Mouse (Mus musculus): Measurements from ENCODE around the gene Ccnd2. TPM values are rescaled to one million over a fixed set of nuclear protein-coding genes. Genes with fewer than 3 reads are reported as not detected.
A peak's percentile ranks its signal among the peaks of the same experiment; 100 is the strongest.

The Ccnd2 gene
- polyA plus RNA-seq, 1 experiment from 2014 or later = 684 TPM

DNA sequence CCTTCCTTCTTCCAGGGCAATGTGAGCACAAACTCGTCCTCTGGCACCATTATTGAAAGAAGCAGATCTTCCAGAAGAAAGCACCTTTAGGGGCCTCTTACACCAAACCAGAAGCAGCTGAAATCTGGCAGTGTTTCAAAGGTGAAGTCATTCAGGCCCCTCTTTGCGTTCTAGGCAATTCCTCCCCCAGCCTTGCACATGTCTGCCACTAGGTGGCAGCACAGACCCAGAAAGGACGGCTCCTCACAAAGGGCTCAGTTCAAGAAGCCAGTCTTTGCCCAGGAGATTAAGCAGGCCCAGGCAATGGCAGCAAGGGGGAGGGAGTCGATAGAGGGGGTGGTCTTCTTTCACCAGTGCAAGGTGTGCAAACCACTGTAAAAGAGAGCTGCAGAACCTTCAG is 4.3 kb downstream of the Ccnd2 start:
- peaks cover 10% of the 10 kb centered on the region for H3K4me1 ChIP-seq (ENCODE audit: insufficient read depth)
- TF ChIP-seq CTCF (IDR thresholded peaks at IDR 0.05; ENCODE audit: low read depth) = peak; percentile 100
- peak overlapping the region; percentile 20; the same call in 1 of the 2 replicates for H3K27ac ChIP-seq (ENCODE audit: low read depth)
- 2% methylated on average over 4 of the region's 4 CpGs for WGBS
- DNase-seq = peak; percentile 99
- H3K9ac ChIP-seq = no peak overlapping the region
- no peaks in the 10 kb centered on the region for H3K27me3 ChIP-seq (ENCODE audit: insufficient read depth, low read length)
- no peaks in the 10 kb centered on the region for H3K9me3 ChIP-seq (ENCODE audit: low read depth, low read length)
- peak overlapping the region; percentile 73; the same call in 1 of the 2 replicates for H3K4me3 ChIP-seq (ENCODE audit: low read depth, low read length)
- H3K4me2 ChIP-seq = peak overlapping the region; percentile 79
- H3K36me3 ChIP-seq (ENCODE audit: insufficient read depth) = peaks cover 50% of the 10 kb centered on the region
- peak; percentile 0; the same call in 1 of the 2 replicates for ATAC-seq (ENCODE audit: insufficient read depth)

DNA sequence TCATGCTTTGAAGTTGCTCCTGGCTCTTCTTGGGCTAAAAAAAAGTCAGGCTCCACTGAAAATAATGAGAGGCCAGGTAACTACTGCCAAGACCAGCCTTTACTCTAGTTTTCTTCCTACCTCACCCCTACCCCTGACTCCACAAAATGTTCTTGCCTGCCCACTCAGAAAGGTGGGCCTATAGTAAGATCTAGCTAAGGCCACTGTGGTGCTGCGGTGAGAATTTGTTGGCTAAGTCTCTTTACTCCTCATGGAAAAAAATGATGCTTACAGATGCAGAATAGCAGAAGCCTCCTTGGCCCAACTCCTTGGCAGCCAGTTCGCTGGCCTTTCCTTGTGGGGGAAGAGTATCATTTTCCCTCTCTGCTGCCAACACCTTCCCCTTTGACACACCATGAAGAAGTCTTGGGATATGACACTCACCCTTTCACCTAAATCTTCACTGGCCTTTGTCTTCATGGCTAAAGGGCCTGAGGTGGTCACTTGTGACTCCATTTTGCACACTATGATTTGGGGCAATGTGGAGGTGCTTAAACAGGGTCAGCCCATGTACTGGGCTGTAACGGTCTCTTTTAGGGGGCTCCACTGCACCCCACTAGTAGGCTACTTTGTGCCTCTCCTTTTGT is 5.6 kb downstream of the Ccnd2 start:
- H3K4me2 ChIP-seq = no peak overlapping the region
- no peak overlapping the region for H3K4me3 ChIP-seq (ENCODE audit: low read depth, low read length)
- 80% methylated on average over 3 of the region's 3 CpGs for WGBS
- H3K4me1 ChIP-seq (ENCODE audit: insufficient read depth) = 0 out of 2 replicates have a peak, but pooled peaks cover 6% of the 10 kb centered on the region
- no peak for DNase-seq
- no peak for TF ChIP-seq CTCF (IDR thresholded peaks at IDR 0.05; ENCODE audit: low read depth)
- H3K36me3 ChIP-seq (ENCODE audit: insufficient read depth) = peaks cover 57% of the 10 kb centered on the region
- no peak overlapping the region for H3K9ac ChIP-seq
- no peaks in the 10 kb centered on the region for H3K27me3 ChIP-seq (ENCODE audit: insufficient read depth, low read length)
- H3K9me3 ChIP-seq (ENCODE audit: low read depth, low read length) = no peaks in the 10 kb centered on the region
- H3K27ac ChIP-seq (ENCODE audit: low read depth) = no peak overlapping the region
- ATAC-seq (ENCODE audit: insufficient read depth) = no peak

- no peaks in the 10 kb centered on the region for H3K9me3 ChIP-seq (ENCODE audit: low read depth, low read length)
- peaks cover 65% of the 10 kb centered on the region for H3K36me3 ChIP-seq (ENCODE audit: insufficient read depth)
Measured at GRCm38 (mm10) chr6:127145464-127146190, 6.4 kb downstream of the Ccnd2 start.

GRCm38 (mm10) chr6:127143576-127144288 is 8.3 kb downstream of the Ccnd2 start:
- WGBS = 77% methylated on average over 7 of the region's 7 CpGs
- no peak for ATAC-seq (ENCODE audit: insufficient read depth)
- no peak overlapping the region for H3K4me2 ChIP-seq
- H3K9me3 ChIP-seq (ENCODE audit: low read depth, low read length) = no peaks in the 10 kb centered on the region
- H3K36me3 ChIP-seq (ENCODE audit: insufficient read depth) = peaks cover 84% of the 10 kb centered on the region
- 0 out of 2 replicates have a peak overlapping the region, but pooled peaks have one; percentile 0 for H3K27ac ChIP-seq (ENCODE audit: low read depth)
- H3K27me3 ChIP-seq (ENCODE audit: insufficient read depth, low read length) = no peaks in the 10 kb centered on the region
- H3K4me3 ChIP-seq (ENCODE audit: low read depth, low read length) = no peak overlapping the region
- no peak for TF ChIP-seq CTCF (IDR thresholded peaks at IDR 0.05; ENCODE audit: low read depth)
- peak; percentile 32 for DNase-seq
- H3K4me1 ChIP-seq (ENCODE audit: insufficient read depth) = 0 out of 2 replicates have a peak, but pooled peaks cover 6% of the 10 kb centered on the region
- no peak overlapping the region for H3K9ac ChIP-seq

More at GRCm38 (mm10) chr6:127145464-127146190, 6.4 kb downstream of the Ccnd2 start:
- no peak overlapping the region for H3K27ac ChIP-seq (ENCODE audit: low read depth)
- WGBS = 45% methylated on average over 20 of the region's 20 CpGs
- H3K4me3 ChIP-seq (ENCODE audit: low read depth, low read length) = no peak overlapping the region
- TF ChIP-seq CTCF (IDR thresholded peaks at IDR 0.05; ENCODE audit: low read depth) = no peak
- H3K27me3 ChIP-seq (ENCODE audit: insufficient read depth, low read length) = no peaks in the 10 kb centered on the region
- ATAC-seq (ENCODE audit: insufficient read depth) (no peak), DNase-seq (no peak)
- H3K9ac ChIP-seq = no peak overlapping the region
- no peak overlapping the region for H3K4me2 ChIP-seq
- 0 out of 2 replicates have a peak, but pooled peaks cover 6% of the 10 kb centered on the region for H3K4me1 ChIP-seq (ENCODE audit: insufficient read depth)

GRCm38 (mm10) chr6:127143124-127143520 is 8.9 kb downstream of the Ccnd2 start:
- Histone ChIP-seq H3K4me2 (no peak overlapping the region), H3K27ac (ENCODE audit: low read depth) (peak overlapping the region; percentile 15; the same call in 1 of the 2 replicates), H3K4me3 (ENCODE audit: low read depth, low read length) (no peak overlapping the region), H3K36me3 (ENCODE audit: insufficient read depth) (peaks cover 88% of the 10 kb centered on the region), H3K9me3 (ENCODE audit: low read depth, low read length) (no peaks in the 10 kb centered on the region), H3K4me1 (ENCODE audit: insufficient read depth) (0 out of 2 replicates have a peak, but pooled peaks cover 6% of the 10 kb centered on the region), H3K27me3 (ENCODE audit: insufficient read depth, low read length) (no peaks in the 10 kb centered on the region), H3K9ac (no peak overlapping the region)
- ATAC-seq (ENCODE audit: insufficient read depth) = no peak
- no peak for DNase-seq
- TF ChIP-seq CTCF (IDR thresholded peaks at IDR 0.05; ENCODE audit: low read depth) = no peak
- WGBS = 68% methylated on average over 10 of the region's 10 CpGs

- Histone ChIP-seq H3K4me2 (0 out of 2 replicates have a peak overlapping the region, but pooled peaks have one; percentile 2), H3K4me1 (ENCODE audit: insufficient read depth) (0 out of 2 replicates have a peak, but pooled peaks cover 6% of the 10 kb centered on the region), H3K4me3 (ENCODE audit: low read depth, low read length) (no peak overlapping the region), H3K27me3 (ENCODE audit: insufficient read depth, low read length) (no peaks in the 10 kb centered on the region), H3K36me3 (ENCODE audit: insufficient read depth) (peaks cover 91% of the 10 kb centered on the region), H3K27ac (ENCODE audit: low read depth) (peak overlapping the region; percentile 15; the same call in 1 of the 2 replicates), H3K9me3 (ENCODE audit: low read depth, low read length) (no peaks in the 10 kb centered on the region), H3K9ac (no peak overlapping the region)
- peak; percentile 83 for TF ChIP-seq CTCF (IDR thresholded peaks at IDR 0.05; ENCODE audit: low read depth)
- ATAC-seq (ENCODE audit: insufficient read depth) (peak; percentile 30; the same call in 1 of the 2 replicates), DNase-seq (peak; percentile 90)
- 19% methylated on average over 9 of the region's 10 CpGs for WGBS
Measured at GRCm38 (mm10) chr6:127142154-127143123, 9.6 kb downstream of the Ccnd2 start.
